Mouse (Mus musculus): ENCODE data around the gene Ndufs3.

Ndufs3 gene

DNA sequence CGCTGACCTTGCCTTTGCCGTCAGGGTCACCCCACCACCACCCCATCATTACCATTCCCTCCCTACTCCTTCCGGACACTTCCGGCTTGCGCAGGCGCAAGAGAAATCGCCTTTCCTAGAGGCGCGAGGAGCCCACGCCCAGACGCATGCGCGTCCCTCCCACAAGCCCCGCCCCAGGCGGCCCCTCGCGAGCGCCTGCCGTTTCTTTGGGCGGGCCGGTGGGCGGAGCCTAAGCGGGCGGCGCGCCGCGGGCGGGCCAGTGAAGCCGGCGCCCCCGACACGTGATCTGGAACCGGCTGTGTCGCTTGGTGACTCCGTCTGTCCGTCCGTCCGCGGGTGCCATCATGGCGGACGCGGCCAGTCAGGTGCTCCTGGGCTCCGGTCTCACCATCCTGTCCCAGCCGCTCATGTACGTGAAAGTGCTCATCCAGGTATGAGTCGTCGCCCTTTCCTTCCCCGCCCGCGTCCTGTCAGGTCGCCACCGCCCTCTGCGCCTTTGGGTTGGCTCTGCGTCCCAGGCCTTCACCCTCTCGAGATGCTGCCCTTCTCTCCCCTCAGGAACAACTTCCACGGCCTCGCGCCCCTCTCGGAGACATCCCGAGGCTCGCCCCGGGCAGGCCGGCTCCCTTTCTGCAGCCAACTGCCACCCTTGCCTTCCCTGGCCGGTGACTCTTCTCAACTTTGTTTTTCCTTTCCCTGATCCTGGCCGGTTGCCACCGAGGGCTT is 57.5 kb downstream of the Ndufs3 start, which contains the start of gene Mtch2:
TSS of gene Mtch2 (plus strand) at position 201 of the 726 bp plus-strand sequence.
- DNase-seq = peak; percentile 99

- no peak for DNase-seq
These were observed 58.1 kb downstream of the Ndufs3 start for GRCm38 (mm10) chr2:90846597-90846954.

GRCm38 (mm10) chr2:90846171-90846570 is 58.5 kb downstream of the Ndufs3 start:
- no peak for DNase-seq

GRCm38 (mm10) chr2:90845234-90845633 is 59.4 kb downstream of the Ndufs3 start:
- DNase-seq = no peak
